Mouse (Mus musculus) liver, postnatal 0 days (tissue): ENCODE results near the gene Smtn.

Source experiments
- CTCF ChIP-seq: sonication (generic); IDR thresholded peaks from 2 replicates; pipeline ENCODE4 v1.5.1; 2016; ENCODE audit warnings: antibody characterized with exemption, low read depth
- EP300 ChIP-seq: IDR thresholded peaks from 2 replicates; pipeline ENCODE4 v1.6.1; 2016; ENCODE audit warnings: antibody characterized with exemption, low read depth, mild to moderate bottlenecking

DNA sequence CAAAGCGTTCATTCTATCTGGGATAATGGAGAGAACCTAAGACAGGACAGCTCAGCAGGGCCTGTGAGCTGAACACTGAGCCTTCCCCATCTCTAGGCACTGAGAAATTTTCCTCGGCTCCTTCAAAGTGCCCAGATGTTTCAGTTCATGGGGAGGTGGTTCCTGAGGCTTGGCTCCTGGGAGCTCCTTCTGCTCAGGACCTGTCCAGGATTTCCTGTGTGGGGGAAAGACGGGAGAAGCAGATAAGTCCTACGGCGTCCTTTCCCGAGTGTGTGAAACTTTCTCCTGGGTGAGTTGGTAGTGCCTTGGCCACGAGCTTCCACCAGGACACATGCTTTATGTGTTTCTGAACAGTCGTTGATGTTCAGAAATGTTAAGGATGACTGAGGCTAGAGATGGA, 29.9 kb upstream of the Smtn start:
- TF ChIP-seq CTCF (no peak), EP300 (no peak)
